Mouse (Mus musculus): Measurements from ENCODE around the gene Swi5. TPM values are rescaled to one million over a fixed set of nuclear protein-coding genes. Genes with fewer than 3 reads are reported as not detected.

The Swi5 gene
- total and polyA plus RNA-seq, 3 experiments = 150 to 488 (median 432) TPM

- ATAC-seq (ENCODE audit: extremely low read depth, insufficient number of reproducible peaks, low FRiP score, poor library complexity, severe bottlenecking) = no peak
These were observed 36.4 kb upstream of the Swi5 start for GRCm38 (mm10) chr2:32324322-32324721.

GRCm38 (mm10) chr2:32322754-32323741 lies 35.2 kb upstream of the Swi5 start:
- no peak for TF ChIP-seq CTCF (IDR thresholded peaks at IDR 0.05; ENCODE audit: low read depth, low read length)
- H3K36me3 ChIP-seq (replicated peaks) = no peaks in the 10 kb centered on the region
- ATAC-seq (ENCODE audit: extremely low read depth, insufficient number of reproducible peaks, low FRiP score, poor library complexity, severe bottlenecking) (no peak), DNase-seq (ENCODE audit: low spot score) (no peak)
- peaks cover 5% of the 10 kb centered on the region for H3K4me1 ChIP-seq (ENCODE audit: insufficient read depth, low read depth, low read length)
- no peak overlapping the region for H3K4me3 ChIP-seq (ENCODE audit: low read depth, low read length)
- peaks cover 46% of the 10 kb centered on the region for H3K27me3 ChIP-seq (ENCODE audit: insufficient read depth, low read length)
- H3K9me3 ChIP-seq (replicated peaks) = no peaks in the 10 kb centered on the region

More at GRCm38 (mm10) chr2:32324322-32324721, 36.4 kb upstream of the Swi5 start:
- H3K9me3 ChIP-seq (replicated peaks) = no peaks in the 10 kb centered on the region
- H3K27me3 ChIP-seq (ENCODE audit: insufficient read depth, low read length) = peaks cover 50% of the 10 kb centered on the region
- peaks cover 2% of the 10 kb centered on the region; the same call in 1 of the 2 replicates for H3K4me1 ChIP-seq (ENCODE audit: insufficient read depth, low read depth, low read length)
- TF ChIP-seq GATA2 (IDR thresholded peaks at IDR 0.05; ENCODE audit: borderline replicate concordance, low read depth, low read length) (no peak), CTCF (IDR thresholded peaks at IDR 0.05; ENCODE audit: low read depth, low read length) (no peak), TAL1 (conservative IDR thresholded peaks at IDR 0.05; ENCODE audit: low read depth, low read length) (no peak), GATA1 (IDR thresholded peaks at IDR 0.05; ENCODE audit: borderline replicate concordance, low read length) (no peak), POLR2AphosphoS5 (IDR thresholded peaks at IDR 0.05; ENCODE audit: insufficient replicate concordance, low read depth, low read length) (no peak)
- H3K4me3 ChIP-seq (ENCODE audit: low read depth, low read length) = no peak overlapping the region
- H3K36me3 ChIP-seq (replicated peaks) = no peaks in the 10 kb centered on the region
- no peak for DNase-seq (ENCODE audit: low spot score)

- Histone ChIP-seq H3K4me3 (ENCODE audit: low read depth, low read length) (no peak overlapping the region), H3K36me3 (replicated peaks) (no peaks in the 10 kb centered on the region), H3K27me3 (ENCODE audit: insufficient read depth, low read length) (peaks cover 52% of the 10 kb centered on the region), H3K4me1 (ENCODE audit: insufficient read depth, low read depth, low read length) (peaks cover 7% of the 10 kb centered on the region), H3K9me3 (replicated peaks) (no peaks in the 10 kb centered on the region)
- no peak for ATAC-seq (ENCODE audit: extremely low read depth, insufficient number of reproducible peaks, low FRiP score, poor library complexity, severe bottlenecking)
- TF ChIP-seq POLR2AphosphoS5 (IDR thresholded peaks at IDR 0.05; ENCODE audit: insufficient replicate concordance, low read depth, low read length) (no peak), GATA2 (IDR thresholded peaks at IDR 0.05; ENCODE audit: borderline replicate concordance, low read depth, low read length) (no peak), GATA1 (IDR thresholded peaks at IDR 0.05; ENCODE audit: borderline replicate concordance, low read length) (no peak), TAL1 (conservative IDR thresholded peaks at IDR 0.05; ENCODE audit: low read depth, low read length) (no peak), CTCF (IDR thresholded peaks at IDR 0.05; ENCODE audit: low read depth, low read length) (no peak)
- DNase-seq (ENCODE audit: low spot score) = no peak
These were observed 33.9 kb upstream of the Swi5 start for GRCm38 (mm10) chr2:32321591-32322298.

- DNase-seq (ENCODE audit: low spot score) (no peak), ATAC-seq (ENCODE audit: extremely low read depth, insufficient number of reproducible peaks, low FRiP score, poor library complexity, severe bottlenecking) (no peak)
- Histone ChIP-seq H3K4me3 (ENCODE audit: low read depth, low read length) (no peak overlapping the region), H3K36me3 (replicated peaks) (no peaks in the 10 kb centered on the region), H3K4me1 (ENCODE audit: insufficient read depth, low read depth, low read length) (peaks cover 7% of the 10 kb centered on the region), H3K27me3 (ENCODE audit: insufficient read depth, low read length) (peaks cover 57% of the 10 kb centered on the region), H3K9me3 (replicated peaks) (no peaks in the 10 kb centered on the region)
- TF ChIP-seq CTCF (IDR thresholded peaks at IDR 0.05; ENCODE audit: low read depth, low read length) (no peak), POLR2AphosphoS5 (IDR thresholded peaks at IDR 0.05; ENCODE audit: insufficient replicate concordance, low read depth, low read length) (no peak), GATA2 (IDR thresholded peaks at IDR 0.05; ENCODE audit: borderline replicate concordance, low read depth, low read length) (no peak), GATA1 (IDR thresholded peaks at IDR 0.05; ENCODE audit: borderline replicate concordance, low read length) (no peak), TAL1 (conservative IDR thresholded peaks at IDR 0.05; ENCODE audit: low read depth, low read length) (no peak)
These were observed 32.8 kb upstream of the Swi5 start for GRCm38 (mm10) chr2:32320721-32321120.

- H3K27me3 ChIP-seq (ENCODE audit: insufficient read depth, low read length) = peaks cover 59% of the 10 kb centered on the region
- H3K9me3 ChIP-seq (replicated peaks) = no peaks in the 10 kb centered on the region
- no peak overlapping the region for H3K4me3 ChIP-seq (ENCODE audit: low read depth, low read length)
- no peak for ATAC-seq (ENCODE audit: extremely low read depth, insufficient number of reproducible peaks, low FRiP score, poor library complexity, severe bottlenecking)
- H3K4me1 ChIP-seq (ENCODE audit: insufficient read depth, low read depth, low read length) = peaks cover 7% of the 10 kb centered on the region
- H3K36me3 ChIP-seq (replicated peaks) = no peaks in the 10 kb centered on the region
- no peak for DNase-seq (ENCODE audit: low spot score)
- TF ChIP-seq POLR2AphosphoS5 (IDR thresholded peaks at IDR 0.05; ENCODE audit: insufficient replicate concordance, low read depth, low read length) (no peak), GATA1 (IDR thresholded peaks at IDR 0.05; ENCODE audit: borderline replicate concordance, low read length) (no peak), CTCF (IDR thresholded peaks at IDR 0.05; ENCODE audit: low read depth, low read length) (no peak), TAL1 (conservative IDR thresholded peaks at IDR 0.05; ENCODE audit: low read depth, low read length) (no peak), GATA2 (IDR thresholded peaks at IDR 0.05; ENCODE audit: borderline replicate concordance, low read depth, low read length) (no peak)
These were observed 32.0 kb upstream of the Swi5 start for GRCm38 (mm10) chr2:32319586-32320580.
